Mouse (Mus musculus): ENCODE measurements around the gene Snap91. TPM values are rescaled to one million over a fixed set of nuclear protein-coding genes. Genes with fewer than 3 reads are reported as not detected.

Snap91 gene
- polyA plus RNA-seq, 1 experiment from 2014 or later, result 172 TPM

- Histone ChIP-seq H3K4me2 (no peak overlapping the region), H3K9me3 (no peaks in the 10 kb centered on the region), H3K27ac (no peak overlapping the region), H3K4me1 (no peaks in the 10 kb centered on the region), H3K4me3 (no peak overlapping the region), H3K27me3 (replicated peaks) (no peaks in the 10 kb centered on the region), H3K9ac (no peak overlapping the region), H3K36me3 (replicated peaks) (peaks cover 3% of the 10 kb centered on the region; the same call in 1 of the 2 replicates)
- 72% methylated on average over 3 of the region's 3 CpGs for WGBS
- no peak for ATAC-seq (replicated peaks)
These were observed 70.2 kb downstream of the Snap91 start for GRCm38 (mm10) chr9:86810213-86810612.

- ATAC-seq (replicated peaks), result peak; percentile 47; the same call in 1 of the 2 replicates
- H3K4me3 ChIP-seq, result no peak overlapping the region
- H3K4me1 ChIP-seq, result no peaks in the 10 kb centered on the region
- no peaks in the 10 kb centered on the region for H3K27me3 ChIP-seq (replicated peaks)
- H3K9ac ChIP-seq, result no peak overlapping the region
- H3K9me3 ChIP-seq, result no peaks in the 10 kb centered on the region
- no peak overlapping the region for H3K4me2 ChIP-seq
- WGBS, result 26% methylated on average over 3 of the region's 3 CpGs
- no peak overlapping the region for H3K27ac ChIP-seq
- H3K36me3 ChIP-seq (replicated peaks), result peaks cover 7% of the 10 kb centered on the region; the same call in 1 of the 2 replicates
These were observed 79.8 kb downstream of the Snap91 start for GRCm38 (mm10) chr9:86800600-86801163.

GRCm38 (mm10) chr9:86799099-86799498 is 81.4 kb downstream of the Snap91 start:
- no peaks in the 10 kb centered on the region for H3K9me3 ChIP-seq
- ATAC-seq (replicated peaks), result no peak
- 83% methylated on average over 7 of the region's 7 CpGs for whole genome bisulfite sequencing
- H3K4me1 ChIP-seq, result no peaks in the 10 kb centered on the region
- H3K4me3 ChIP-seq, result no peak overlapping the region
- peaks cover 7% of the 10 kb centered on the region; the same call in 1 of the 2 replicates for H3K36me3 ChIP-seq (replicated peaks)
- no peak overlapping the region for H3K9ac ChIP-seq
- H3K27ac ChIP-seq, result no peak overlapping the region
- H3K27me3 ChIP-seq (replicated peaks), result no peaks in the 10 kb centered on the region
- no peak overlapping the region for H3K4me2 ChIP-seq

- no peaks in the 10 kb centered on the region for H3K9me3 ChIP-seq
- no peak overlapping the region for H3K4me2 ChIP-seq
- no peaks in the 10 kb centered on the region for H3K4me1 ChIP-seq
- 57% methylated on average over 7 of the region's 7 CpGs for WGBS
- H3K36me3 ChIP-seq (replicated peaks), result peaks cover 7% of the 10 kb centered on the region; the same call in 1 of the 2 replicates
- H3K4me3 ChIP-seq, result no peak overlapping the region
- H3K27me3 ChIP-seq (replicated peaks), result no peaks in the 10 kb centered on the region
- no peak overlapping the region for H3K27ac ChIP-seq
- no peak for ATAC-seq (replicated peaks)
- H3K9ac ChIP-seq, result no peak overlapping the region
These were observed 81.8 kb downstream of the Snap91 start for GRCm38 (mm10) chr9:86798686-86799085.

GRCm38 (mm10) chr9:86798129-86798528 is 82.3 kb downstream of the Snap91 start:
- Histone ChIP-seq H3K4me1 (no peaks in the 10 kb centered on the region), H3K4me3 (no peak overlapping the region), H3K36me3 (replicated peaks) (peaks cover 7% of the 10 kb centered on the region; the same call in 1 of the 2 replicates), H3K9me3 (no peaks in the 10 kb centered on the region), H3K9ac (no peak overlapping the region), H3K4me2 (no peak overlapping the region), H3K27me3 (replicated peaks) (no peaks in the 10 kb centered on the region), H3K27ac (no peak overlapping the region)
- 89% methylated on average over 5 of the region's 5 CpGs for WGBS
- ATAC-seq (replicated peaks), result no peak

- no peak overlapping the region for H3K4me2 ChIP-seq
- ATAC-seq (replicated peaks), result no peak
- WGBS, result 83% methylated on average over 4 of the region's 4 CpGs
- H3K4me3 ChIP-seq, result no peak overlapping the region
- peaks cover 8% of the 10 kb centered on the region; the same call in 1 of the 2 replicates for H3K36me3 ChIP-seq (replicated peaks)
- H3K27me3 ChIP-seq (replicated peaks), result no peaks in the 10 kb centered on the region
- no peaks in the 10 kb centered on the region for H3K9me3 ChIP-seq
- H3K4me1 ChIP-seq, result no peaks in the 10 kb centered on the region
- H3K27ac ChIP-seq, result no peak overlapping the region
- no peak overlapping the region for H3K9ac ChIP-seq
These were observed 82.9 kb downstream of the Snap91 start for GRCm38 (mm10) chr9:86797553-86797952.

GRCm38 (mm10) chr9:86795236-86795635 is 85.2 kb downstream of the Snap91 start:
- no peak overlapping the region for H3K4me3 ChIP-seq
- 72% methylated on average over 3 of the region's 3 CpGs for WGBS
- H3K4me2 ChIP-seq, result no peak overlapping the region
- peaks cover 17% of the 10 kb centered on the region; the same call in 1 of the 2 replicates for H3K36me3 ChIP-seq (replicated peaks)
- no peaks in the 10 kb centered on the region for H3K4me1 ChIP-seq
- H3K27me3 ChIP-seq (replicated peaks), result no peaks in the 10 kb centered on the region
- no peak overlapping the region for H3K9ac ChIP-seq
- H3K27ac ChIP-seq, result no peak overlapping the region
- H3K9me3 ChIP-seq, result no peaks in the 10 kb centered on the region
- no peak for ATAC-seq (replicated peaks)

GRCm38 (mm10) chr9:86791927-86792326 is 88.5 kb downstream of the Snap91 start:
- ATAC-seq (replicated peaks), result no peak
- no peak overlapping the region for H3K4me3 ChIP-seq
- no peaks in the 10 kb centered on the region for H3K27me3 ChIP-seq (replicated peaks)
- H3K4me1 ChIP-seq, result no peaks in the 10 kb centered on the region
- no peak overlapping the region for H3K27ac ChIP-seq
- 0 out of 2 replicates have a peak, but pooled peaks cover 10% of the 10 kb centered on the region for H3K36me3 ChIP-seq (replicated peaks)
- H3K4me2 ChIP-seq, result no peak overlapping the region
- 87% methylated on average over 7 of the region's 7 CpGs for WGBS
- H3K9me3 ChIP-seq, result no peaks in the 10 kb centered on the region
- no peak overlapping the region for H3K9ac ChIP-seq

- Histone ChIP-seq H3K9ac (no peak overlapping the region), H3K27me3 (replicated peaks) (no peaks in the 10 kb centered on the region), H3K27ac (no peak overlapping the region), H3K4me1 (no peaks in the 10 kb centered on the region), H3K36me3 (replicated peaks) (0 out of 2 replicates have a peak, but pooled peaks cover 12% of the 10 kb centered on the region), H3K4me3 (no peak overlapping the region), H3K9me3 (no peaks in the 10 kb centered on the region), H3K4me2 (no peak overlapping the region)
- 77% methylated on average over 6 of the region's 6 CpGs for WGBS
- no peak for ATAC-seq (replicated peaks)
These were observed 91.3 kb downstream of the Snap91 start for GRCm38 (mm10) chr9:86789186-86789585.

- Histone ChIP-seq H3K4me1 (no peaks in the 10 kb centered on the region), H3K4me2 (no peak overlapping the region), H3K9ac (no peak overlapping the region), H3K9me3 (no peaks in the 10 kb centered on the region), H3K27me3 (replicated peaks) (no peaks in the 10 kb centered on the region), H3K4me3 (no peak overlapping the region), H3K27ac (no peak overlapping the region), H3K36me3 (replicated peaks) (peaks cover 26% of the 10 kb centered on the region)
- 88% methylated on average over 2 of the region's 2 CpGs for WGBS
- no peak for ATAC-seq (replicated peaks)
These were observed 97.6 kb downstream of the Snap91 start for GRCm38 (mm10) chr9:86782836-86783235.

GRCm38 (mm10) chr9:86781426-86781825 is 99.0 kb downstream of the Snap91 start:
- 94% methylated on average over 4 of the region's 4 CpGs for WGBS
- Histone ChIP-seq H3K9me3 (no peaks in the 10 kb centered on the region), H3K27ac (no peak overlapping the region), H3K9ac (no peak overlapping the region), H3K36me3 (replicated peaks) (peaks cover 26% of the 10 kb centered on the region), H3K27me3 (replicated peaks) (no peaks in the 10 kb centered on the region), H3K4me1 (no peaks in the 10 kb centered on the region), H3K4me2 (no peak overlapping the region), H3K4me3 (no peak overlapping the region)
- no peak for ATAC-seq (replicated peaks)

- ATAC-seq (replicated peaks), result no peak
- H3K4me1 ChIP-seq, result no peaks in the 10 kb centered on the region
- WGBS, result 64% methylated on average over 4 of the region's 4 CpGs
- peaks cover 36% of the 10 kb centered on the region for H3K36me3 ChIP-seq (replicated peaks)
- no peak overlapping the region for H3K27ac ChIP-seq
- H3K9me3 ChIP-seq, result no peaks in the 10 kb centered on the region
- no peaks in the 10 kb centered on the region for H3K27me3 ChIP-seq (replicated peaks)
- H3K9ac ChIP-seq, result no peak overlapping the region
- no peak overlapping the region for H3K4me2 ChIP-seq
- H3K4me3 ChIP-seq, result no peak overlapping the region
These were observed 102.2 kb downstream of the Snap91 start for GRCm38 (mm10) chr9:86778212-86778611.

- H3K4me3 ChIP-seq, result no peak overlapping the region
- H3K36me3 ChIP-seq (replicated peaks), result peaks cover 39% of the 10 kb centered on the region
- no peaks in the 10 kb centered on the region for H3K4me1 ChIP-seq
- no peak overlapping the region for H3K27ac ChIP-seq
- H3K9ac ChIP-seq, result no peak overlapping the region
- ATAC-seq (replicated peaks), result no peak
- H3K4me2 ChIP-seq, result no peak overlapping the region
- 77% methylated on average over 7 of the region's 7 CpGs for WGBS
- H3K27me3 ChIP-seq (replicated peaks), result no peaks in the 10 kb centered on the region
- H3K9me3 ChIP-seq, result no peaks in the 10 kb centered on the region
These were observed 103.1 kb downstream of the Snap91 start for GRCm38 (mm10) chr9:86777309-86777708.

Measured in midbrain, embryonic 15.5 days (tissue).